Mouse (Mus musculus) heart, postnatal 25 days (tissue): ENCODE data around the gene Tmem44. TPM values are rescaled to one million over a fixed set of nuclear protein-coding genes. Genes with fewer than 3 reads are reported as not detected.

Experiments used
- DNase-seq: peaks from one replicate; pipeline ENCODE4 v3.0.0; 2022; ENCODE audit warnings: low spot score
- intact Hi-C: fragments of 180-260 bp; cut with DNase I; formaldehyde crosslinking; loops from one replicate; pipeline ENCODE4 v1.15.1; 2025
- total RNA-seq, 2 experiments: library from RNA; stranded (reverse); gene quantifications; 2 replicates each; pipeline ENCODE4 v1.2.3; 2021

Gene Tmem44
- total RNA-seq, 2 experiments from 2014 or later, result 6.5 to 7.8 TPM

DNA sequence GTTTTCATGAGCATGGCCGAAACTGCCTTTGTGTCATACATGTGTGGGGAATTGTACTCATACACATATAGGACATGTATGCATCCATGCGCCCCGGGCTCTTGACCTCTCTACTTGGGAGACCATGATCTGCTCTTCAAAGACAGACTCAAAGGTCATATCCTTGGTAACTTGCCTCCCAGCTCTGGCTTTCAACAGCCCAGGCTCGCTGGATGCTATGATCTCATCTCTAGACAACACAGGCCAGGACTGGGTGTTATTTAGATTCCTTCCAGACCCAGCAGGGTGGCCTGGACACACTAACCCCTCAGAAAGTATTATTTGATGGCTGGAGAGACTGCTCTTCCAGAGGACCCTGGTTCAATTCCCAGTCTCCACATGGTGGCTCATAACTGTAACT lies 45.8 kb downstream of the Tmem44 start:
- DNase-seq, result no peak
- intact Hi-C loops, result loop anchor here (1.0 to 5.0 kb wide), 3 partner anchors 16 to 131 kb away; no protein-coding TSS in a partner anchor

DNA sequence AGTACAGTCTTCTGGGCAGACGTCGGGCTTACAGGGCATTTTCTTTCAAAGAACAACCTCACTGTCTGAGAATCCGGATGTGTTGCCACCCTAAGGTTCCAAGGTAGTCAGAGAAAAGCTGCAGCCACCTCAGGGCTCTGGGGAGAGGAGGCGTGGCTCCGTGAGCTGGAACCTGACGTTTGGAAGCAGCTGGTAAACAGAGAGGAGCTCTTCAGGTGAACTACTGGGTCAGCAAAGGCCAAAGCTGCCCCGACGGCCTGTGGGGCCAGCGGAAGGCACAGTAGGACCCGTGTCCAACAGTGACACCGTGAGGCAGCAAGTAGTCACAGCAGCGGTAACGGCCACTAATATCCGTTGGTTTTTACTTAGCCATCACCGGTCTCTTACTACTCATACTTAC lies 46.7 kb downstream of the Tmem44 start:
- DNase-seq, result peak; percentile 20
- intact Hi-C loops, result loop anchor here (1.0 to 5.0 kb wide), 3 partner anchors 17 to 130 kb away; no protein-coding TSS in a partner anchor

DNA sequence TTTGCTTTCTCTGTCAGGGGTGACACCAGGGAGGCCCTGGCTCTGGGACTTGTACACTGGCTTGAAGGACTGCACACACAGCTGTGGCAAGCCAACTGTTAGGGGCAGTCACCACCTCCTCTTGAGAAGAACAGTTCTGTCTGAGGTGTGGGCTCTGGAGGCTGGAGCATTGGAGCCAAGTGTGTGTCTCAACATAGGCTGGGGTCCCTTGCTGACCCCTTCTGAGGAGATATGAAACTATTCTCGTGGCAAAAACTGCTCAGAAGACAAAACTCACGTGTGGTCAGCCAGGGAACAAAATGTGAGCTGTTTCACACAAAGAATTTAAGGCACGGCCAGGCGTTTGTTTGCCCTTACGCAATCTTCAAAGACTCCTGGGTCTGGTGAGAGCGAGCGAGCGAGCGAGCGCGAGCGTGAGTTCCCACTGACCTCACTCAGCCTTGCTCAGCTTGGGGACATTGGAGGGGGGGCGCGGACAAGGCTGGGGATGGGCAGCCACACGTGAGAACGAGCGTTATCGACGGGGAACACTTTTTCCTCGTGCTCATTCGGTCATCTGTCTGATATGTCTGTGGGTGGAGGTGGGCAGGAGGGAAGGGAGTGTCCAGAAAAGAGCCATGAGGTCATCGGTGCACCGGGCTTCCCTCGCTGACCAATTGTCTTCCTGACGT lies 48.3 kb downstream of the Tmem44 start:
- DNase-seq, result peak; percentile 55
- intact Hi-C loops, result loop anchor here (5.0 kb wide), 1 partner anchor 60 kb away; no protein-coding TSS in a partner anchor

DNA sequence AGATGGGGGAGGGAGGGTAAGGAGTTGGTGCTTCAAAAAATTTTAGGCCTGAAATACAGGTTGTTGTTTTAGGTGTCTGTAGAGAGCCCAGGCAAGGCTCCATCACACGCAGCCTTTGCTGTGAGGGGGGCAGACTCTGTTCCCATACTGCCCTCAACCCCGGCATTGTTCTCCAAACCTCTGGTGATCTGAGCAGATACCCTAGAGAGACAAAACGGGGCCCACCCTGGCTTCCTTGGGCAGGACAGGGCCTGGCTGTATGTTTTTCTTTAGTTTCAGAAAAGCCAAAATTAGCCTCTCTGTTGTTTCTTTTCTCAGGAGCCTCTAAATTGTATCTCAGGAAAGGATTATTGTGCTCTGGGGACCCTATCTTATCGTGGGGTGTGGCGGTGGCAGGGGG lies 49.0 kb downstream of the Tmem44 start:
- intact Hi-C loops, result loop anchor here (5.0 kb wide), 1 partner anchor 59 kb away; no protein-coding TSS in a partner anchor
- DNase-seq, result no peak

DNA sequence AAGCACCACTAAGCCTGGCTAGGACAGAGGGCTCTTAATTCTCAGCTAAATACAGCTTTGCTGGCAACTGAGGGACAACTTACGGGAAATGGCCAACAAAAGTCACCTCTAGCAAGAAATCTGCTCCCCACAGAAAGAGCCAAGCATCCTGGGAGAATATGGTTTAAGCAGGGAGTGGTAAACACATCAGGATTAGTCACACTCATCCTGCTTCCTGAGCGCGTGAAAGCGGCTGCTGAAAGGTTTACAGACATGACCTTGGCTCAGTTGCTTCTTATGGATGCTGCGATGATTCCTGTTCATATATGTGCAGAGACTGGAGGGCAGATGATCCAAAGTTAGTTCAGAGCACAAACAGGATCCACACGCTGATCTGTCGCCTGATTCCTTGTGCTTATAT lies 50.4 kb downstream of the Tmem44 start:
- no peak for DNase-seq
- intact Hi-C loops, result loop anchor here (5.0 kb wide), 1 partner anchor 58 kb away; no protein-coding TSS in a partner anchor

DNA sequence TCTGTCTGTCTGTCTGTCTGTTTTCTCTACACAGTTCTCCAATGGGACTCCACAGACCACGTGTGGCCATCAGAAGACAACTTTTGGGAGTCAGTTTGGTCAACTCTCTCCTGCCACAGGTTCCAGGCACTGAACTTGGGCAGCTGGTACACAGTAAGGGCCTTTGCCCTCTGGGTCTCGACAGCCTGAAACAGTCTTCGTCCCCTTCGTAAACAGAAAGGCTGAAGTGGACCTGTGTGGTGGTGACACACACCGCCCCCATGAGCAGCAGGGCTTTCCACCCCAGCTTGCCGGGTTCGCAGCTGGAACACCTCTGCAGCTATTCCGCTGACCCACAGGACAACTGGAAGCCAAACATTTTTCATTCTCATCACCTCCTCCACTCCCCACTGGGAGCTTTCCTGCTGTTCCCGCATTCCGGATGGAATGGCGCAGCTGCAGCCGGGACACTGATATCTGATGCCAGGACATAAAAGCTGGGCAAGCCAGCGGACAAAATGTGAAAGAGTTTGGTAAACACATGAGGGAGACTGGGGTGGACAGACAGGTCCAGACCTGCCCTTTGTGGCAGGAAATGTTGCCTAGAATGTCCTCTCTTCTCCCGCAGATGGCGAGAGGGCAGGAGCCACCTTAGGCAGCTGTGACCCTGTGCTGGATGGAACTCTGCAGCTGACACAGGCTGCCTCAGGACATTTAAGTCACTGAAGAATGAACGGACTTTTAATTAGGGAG lies 51.4 kb downstream of the Tmem44 start:
- intact Hi-C loops, result no loop called here
- DNase-seq, result no peak

DNA sequence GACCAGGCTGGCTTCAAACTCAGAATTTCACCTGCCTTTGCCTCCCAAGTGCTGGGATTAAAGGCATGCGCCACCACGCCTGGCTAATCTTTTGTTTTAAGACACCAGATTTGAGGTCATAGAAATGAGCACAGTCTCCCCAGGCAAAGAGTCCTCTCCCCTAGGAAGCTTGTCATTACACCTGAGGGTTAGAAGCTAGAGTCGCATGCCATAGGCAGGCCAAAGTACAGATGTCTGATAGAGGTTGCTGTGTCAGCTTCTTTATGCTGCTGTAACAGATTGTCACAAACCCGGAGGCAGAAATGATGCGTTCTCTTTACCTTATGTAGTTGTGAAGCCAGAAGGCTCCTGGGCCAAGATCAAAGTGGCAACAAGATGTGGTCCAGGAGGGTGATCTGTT lies 53.3 kb downstream of the Tmem44 start:
- intact Hi-C loops, result no loop called here
- no peak for DNase-seq

DNA sequence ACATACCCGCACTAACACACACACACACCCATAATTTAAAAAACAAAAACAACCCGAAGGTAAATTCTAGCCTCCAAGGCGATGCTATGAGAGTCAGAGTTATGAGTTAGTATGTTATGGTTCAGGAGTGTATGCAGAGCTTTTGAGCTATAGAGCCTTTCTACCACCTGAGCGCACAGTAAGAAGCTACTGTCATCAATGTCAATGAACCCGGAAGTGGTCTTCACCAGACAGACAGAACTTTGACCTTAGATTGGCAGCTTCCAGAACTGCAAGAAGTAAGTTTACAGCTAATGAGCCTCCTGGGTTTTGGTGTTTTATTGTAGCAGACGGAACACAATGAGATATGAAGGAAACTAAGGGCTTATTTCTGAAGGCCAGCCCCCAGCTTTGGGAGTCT lies 55.8 kb downstream of the Tmem44 start:
- intact Hi-C loops, result no loop called here
- no peak for DNase-seq

DNA sequence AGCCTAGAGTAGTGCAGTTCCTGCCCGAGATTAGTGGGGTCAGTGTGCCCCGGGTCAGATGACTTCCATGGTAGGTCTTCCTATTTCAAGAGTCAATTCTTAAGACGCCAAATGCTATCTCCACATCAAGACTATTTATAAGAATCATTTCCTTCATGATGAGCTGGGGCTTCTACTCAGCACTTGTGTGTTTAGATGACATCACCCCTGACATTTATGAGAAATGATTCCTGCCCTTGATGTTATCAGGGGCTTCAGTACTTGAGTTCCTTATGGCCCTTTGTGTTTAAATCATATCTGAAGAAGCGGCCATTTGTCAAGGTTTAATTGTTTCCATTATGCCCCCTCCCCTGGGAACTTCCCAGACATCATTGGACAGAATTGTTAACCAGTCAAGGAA lies 58.9 kb downstream of the Tmem44 start:
- intact Hi-C loops, result no loop called here
- no peak for DNase-seq

DNA sequence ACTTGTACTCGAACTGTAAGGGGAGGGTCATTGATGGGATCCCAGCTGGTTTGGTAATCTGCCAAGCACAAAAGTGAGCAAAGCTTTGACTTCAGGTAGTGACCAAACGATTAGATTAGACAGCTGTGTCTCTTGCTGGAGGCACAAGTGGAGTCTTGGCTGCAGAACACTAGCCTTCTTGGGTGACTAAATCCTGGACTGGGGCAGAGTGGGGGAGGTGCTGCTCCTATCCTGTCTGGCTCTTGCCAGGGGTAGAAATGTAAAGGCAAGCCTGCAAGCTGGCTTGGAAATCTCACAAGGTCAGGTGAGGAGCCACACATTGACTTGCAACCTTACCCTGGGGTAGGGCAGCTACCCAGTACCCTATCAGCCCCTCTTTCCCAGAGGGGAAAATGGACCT lies 59.9 kb downstream of the Tmem44 start:
- intact Hi-C loops, result no loop called here
- DNase-seq, result no peak

DNA sequence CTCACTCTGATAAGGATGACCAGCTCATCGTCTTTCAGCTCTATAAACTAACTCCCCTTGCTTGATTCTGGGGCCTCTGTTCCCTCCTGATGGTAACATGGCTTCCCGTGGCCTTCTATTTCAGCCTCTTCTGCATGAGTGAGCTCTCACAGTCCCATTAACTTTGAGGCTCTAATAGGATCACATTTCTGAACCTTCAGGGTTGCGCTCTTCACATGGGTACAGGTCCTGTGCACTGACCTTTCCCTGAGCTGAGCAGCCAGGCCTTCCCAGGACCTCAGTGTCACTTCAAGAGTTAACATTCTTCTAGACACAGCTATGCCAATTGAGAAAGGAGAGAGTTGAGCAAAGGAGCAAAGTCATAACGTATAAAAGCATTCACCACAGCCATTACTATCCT lies 60.3 kb downstream of the Tmem44 start:
- no peak for DNase-seq
- intact Hi-C loops, result no loop called here

DNA sequence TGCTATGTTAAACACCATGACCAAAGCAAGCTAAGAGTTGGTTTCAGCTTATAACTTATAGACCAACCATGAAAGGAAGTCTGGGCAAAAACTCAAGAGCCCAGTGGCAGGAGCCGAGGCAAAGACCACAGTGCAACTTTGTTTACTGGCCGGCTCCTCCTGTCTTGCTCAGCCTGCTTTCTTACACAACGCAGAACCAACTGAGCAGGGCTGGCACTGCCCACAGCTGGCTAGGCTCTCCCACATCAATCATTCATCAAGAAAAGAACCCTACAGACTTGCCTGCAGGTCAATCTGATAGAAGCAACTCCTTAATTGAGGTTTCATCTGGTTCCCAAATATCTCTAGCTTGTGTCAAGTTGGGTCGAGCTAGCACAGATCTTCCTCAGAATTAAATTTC lies 61.0 kb downstream of the Tmem44 start:
- DNase-seq, result no peak
- intact Hi-C loops, result no loop called here

DNA sequence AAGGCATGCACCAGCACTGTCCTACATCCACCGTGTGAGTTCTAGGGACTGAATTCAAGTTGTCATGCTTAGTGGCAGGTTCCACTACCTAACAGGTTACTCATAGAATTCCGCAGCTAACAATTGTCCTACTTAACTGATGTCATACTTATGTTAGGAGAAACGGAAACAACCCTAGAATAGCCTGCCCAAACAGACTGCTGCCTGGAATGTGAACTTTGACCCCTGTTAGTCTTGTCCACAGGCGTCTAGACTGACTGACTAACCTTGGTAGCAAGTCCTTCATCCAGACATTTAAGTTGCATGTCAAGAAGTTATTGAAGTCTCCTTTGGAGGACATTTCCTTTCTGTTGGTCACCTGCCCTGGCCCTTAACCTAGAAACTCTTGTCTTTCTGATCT lies 64.1 kb downstream of the Tmem44 start:
- intact Hi-C loops, result no loop called here
- DNase-seq, result no peak

DNA sequence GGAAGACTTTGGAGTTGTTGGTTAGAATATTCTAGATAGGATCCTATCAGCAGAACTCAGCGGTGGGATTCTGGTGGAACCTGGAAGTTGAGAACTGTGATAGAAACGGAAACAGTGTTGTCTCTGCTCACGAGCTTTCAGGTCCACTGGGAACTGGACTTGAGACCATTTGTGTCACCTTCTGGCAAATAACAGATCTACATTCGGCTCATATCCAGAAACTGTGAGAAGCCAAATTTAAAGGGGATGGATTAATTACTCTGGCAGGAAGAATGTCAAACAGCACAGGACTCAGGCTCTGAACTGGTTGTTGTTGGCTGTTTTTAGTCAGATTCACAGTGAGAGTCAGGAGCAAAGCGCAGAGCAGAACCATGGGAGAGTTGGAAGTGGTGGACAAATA lies 72.9 kb downstream of the Tmem44 start:
- intact Hi-C loops, result no loop called here
- DNase-seq, result no peak

DNA sequence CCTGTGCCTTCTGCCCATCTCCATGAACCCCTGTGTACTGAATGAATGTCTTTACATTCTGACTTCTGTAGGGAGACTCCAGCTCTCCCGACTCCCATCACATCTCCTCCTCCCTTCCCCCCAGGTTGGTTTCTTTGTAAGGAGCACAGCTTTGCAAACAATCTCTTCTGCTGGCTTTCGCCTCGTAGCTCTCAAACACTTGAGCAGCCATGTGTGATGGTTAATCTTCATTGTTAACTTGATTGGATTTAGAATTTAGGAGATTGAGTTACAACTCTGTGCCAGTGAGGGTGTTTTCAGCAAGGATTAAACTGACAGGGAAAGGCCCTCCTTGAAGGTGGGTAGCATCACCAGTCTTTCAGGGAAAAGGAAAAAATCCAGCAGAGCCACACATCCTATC lies 73.6 kb downstream of the Tmem44 start:
- intact Hi-C loops, result no loop called here
- no peak for DNase-seq

DNA sequence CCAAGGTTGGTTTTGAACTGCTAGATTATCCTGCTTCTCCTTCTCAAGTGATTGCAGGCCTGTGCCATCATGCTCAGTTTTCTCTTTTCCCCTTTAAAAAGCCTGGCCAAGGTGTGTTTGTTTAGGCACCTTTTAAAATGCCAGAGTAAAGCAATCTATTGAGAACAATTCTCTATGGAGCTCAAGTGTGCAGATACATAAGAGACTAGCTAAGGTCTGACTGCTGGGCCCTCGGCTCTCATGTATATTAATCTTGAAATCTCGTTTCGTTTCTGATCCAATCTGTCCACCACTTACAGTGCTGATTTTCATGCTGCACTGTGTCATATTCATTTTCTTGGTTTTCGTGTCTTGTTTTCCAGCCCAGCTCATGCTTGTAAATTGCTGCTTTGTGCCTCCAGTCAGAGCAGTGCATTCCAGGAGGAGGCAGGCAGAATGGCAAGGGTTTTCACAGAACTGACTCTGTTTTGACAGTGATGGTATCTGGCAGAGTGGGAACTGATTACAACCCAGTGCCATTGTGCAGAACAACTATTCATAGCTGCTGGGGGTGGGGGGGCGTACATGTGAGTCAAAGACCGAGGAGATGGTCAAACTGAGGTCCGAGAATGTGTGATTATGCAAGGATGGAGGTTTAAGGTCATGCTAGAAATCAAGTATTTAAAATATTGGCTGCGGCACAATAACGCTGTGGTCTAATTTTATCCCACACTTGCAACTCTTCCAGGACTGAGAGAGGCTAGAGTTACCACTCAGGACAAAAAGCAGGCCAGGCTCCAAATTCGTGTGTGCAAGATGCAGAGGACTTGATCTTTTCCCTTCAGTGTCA lies 74.8 kb downstream of the Tmem44 start:
- intact Hi-C loops, result no loop called here

DNA sequence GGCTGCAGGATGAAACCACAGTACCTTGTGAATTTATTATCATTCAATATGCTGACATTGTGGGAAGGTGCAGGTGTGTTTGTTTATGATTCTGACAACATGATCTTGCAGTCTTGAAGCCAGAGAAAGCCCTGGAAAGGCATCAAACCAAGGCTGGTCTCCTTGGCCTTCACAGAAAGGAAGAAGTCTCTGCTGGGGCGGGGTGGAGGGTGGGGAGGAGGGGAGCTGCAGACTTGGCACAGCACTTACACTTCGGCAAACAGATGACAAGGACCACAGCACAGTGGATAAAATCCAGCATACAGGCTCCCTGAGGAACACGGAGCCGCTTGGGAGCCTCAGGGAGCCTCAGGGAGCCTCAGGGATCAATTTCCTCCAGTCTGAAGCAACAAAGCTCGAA lies 78.2 kb downstream of the Tmem44 start:
- DNase-seq, result no peak
- intact Hi-C loops, result no loop called here

More for the DNA sequence above, 74.8 kb downstream of the Tmem44 start:
- no peak for DNase-seq

DNA sequence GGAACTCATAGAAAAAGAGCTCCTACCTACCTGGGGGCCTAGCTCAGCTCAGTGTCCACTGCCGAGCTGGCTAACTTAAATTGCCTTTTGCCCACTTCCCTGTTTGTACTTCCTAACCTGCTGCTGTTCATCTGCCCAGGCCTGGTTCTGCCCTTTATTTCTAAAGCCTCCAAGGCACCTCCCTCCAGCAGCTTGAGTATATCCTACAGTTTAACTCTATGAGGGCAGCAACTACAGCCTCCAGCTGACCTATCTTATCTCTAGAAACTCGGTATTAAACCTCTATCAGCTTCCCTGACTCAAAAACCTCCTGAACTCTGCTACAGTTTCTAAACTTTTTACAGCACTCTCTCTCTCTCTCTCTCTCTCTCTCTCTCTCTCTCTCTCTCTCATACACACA lies 78.7 kb downstream of the Tmem44 start:
- no peak for DNase-seq
- intact Hi-C loops, result no loop called here

DNA sequence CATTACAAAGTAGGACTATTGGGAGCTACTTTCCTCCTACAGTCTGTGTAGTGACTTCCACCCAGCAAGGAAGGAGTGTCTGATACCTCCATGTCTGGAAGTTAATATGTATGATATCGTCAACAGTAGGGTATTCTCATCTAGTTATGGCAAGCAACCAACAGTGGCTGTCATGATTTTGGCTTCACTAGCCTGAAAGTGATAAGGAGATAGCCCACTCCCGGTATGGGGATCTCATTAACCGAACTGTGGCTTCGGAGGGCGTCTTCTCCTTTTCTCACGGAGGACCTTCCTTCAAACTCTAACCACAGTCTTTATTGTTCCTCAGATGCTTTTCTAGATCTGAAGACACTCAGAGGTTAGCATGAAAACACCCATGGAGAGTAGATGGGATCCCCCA lies 81.7 kb downstream of the Tmem44 start:
- DNase-seq, result no peak
- intact Hi-C loops, result loop anchor here (5.0 kb wide), 1 partner anchor 47 kb away; no protein-coding TSS in a partner anchor

DNA sequence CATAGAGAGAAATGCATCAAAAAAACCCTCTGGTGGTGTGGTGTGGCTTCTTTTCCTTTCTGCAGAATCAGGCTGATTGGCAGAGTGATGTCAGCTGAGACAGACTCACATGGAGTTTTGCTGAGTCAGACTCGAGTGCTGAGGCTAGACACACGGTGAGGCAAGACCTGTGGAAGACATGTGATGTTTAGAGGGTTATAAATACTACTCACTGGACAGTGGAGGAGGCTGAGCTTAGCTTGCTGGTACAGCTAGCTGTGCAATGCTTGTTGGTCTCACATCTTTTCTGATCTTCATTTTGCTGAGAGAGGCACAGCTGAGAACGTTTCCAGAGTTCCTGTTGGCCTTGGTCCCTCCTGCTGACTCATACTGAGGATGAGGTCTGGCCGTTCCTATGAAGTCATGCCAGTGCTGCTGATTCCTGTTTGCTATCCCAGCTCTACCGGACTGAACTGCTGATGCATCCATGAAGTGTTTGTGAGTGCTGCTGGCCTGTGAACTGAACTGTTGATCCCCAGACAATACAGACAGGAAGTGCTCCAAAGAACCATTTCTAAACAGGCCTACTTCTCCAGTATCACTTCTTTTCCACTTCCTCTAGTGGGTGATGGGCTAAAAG lies 84.9 kb downstream of the Tmem44 start:
- no peak for DNase-seq
- intact Hi-C loops, result loop anchor here (5.0 kb wide), 1 partner anchor 43 kb away; no protein-coding TSS in a partner anchor
